Mouse (Mus musculus): ENCODE measurements around the gene Slc38a9. TPM values are rescaled to one million over a fixed set of nuclear protein-coding genes. Genes with fewer than 3 reads are reported as not detected.
A peak's percentile ranks its signal among the peaks of the same experiment; 100 is the strongest.

The Slc38a9 gene
- polyA plus RNA-seq, 2 experiments, result 9.2 to 10.9 TPM

- Histone ChIP-seq H3K9me3 (ENCODE audit: control insufficient read depth, low read length) (no peaks in the 10 kb centered on the region), H3K9ac (replicated peaks) (peak overlapping the region; percentile 69), H3K27ac (peak overlapping the region; percentile 99), H3K27me3 (ENCODE audit: control insufficient read depth, insufficient read depth, low read length) (no peaks in the 10 kb centered on the region), H3K4me2 (ENCODE audit: low read depth) (peak overlapping the region; percentile 69), H3K4me1 (replicated peaks; ENCODE audit: control insufficient read depth in 2 of 2, insufficient read depth in 2 of 2, low read length in 1 of 2) (peaks cover 72 to 78% of the 10 kb centered on the region in 2 experiments), H3K36me3 (replicated peaks; ENCODE audit: control insufficient read depth, insufficient read depth, low read depth) (no peaks in the 10 kb centered on the region), H3K4me3 (ENCODE audit: insufficient read depth in 1 of 2, low read depth in 2 of 2, low read length in 2 of 2) (peak overlapping the region; percentile 10 to 21)
- TF ChIP-seq CTCF (IDR thresholded peaks at IDR 0.05; ENCODE audit: low read depth), result no peak
- TF ChIP-seq EP300 (IDR thresholded peaks at IDR 0.05; ENCODE audit: low read depth), result peak; percentile 96
- 56% methylated on average over 5 of the region's 5 CpGs for whole genome bisulfite sequencing (ENCODE audit: insufficient replicate concordance)
- DNase-seq (ENCODE audit: low read depth in 3 of 3, low spot score in 3 of 3), result peak; percentile 82 to 91 (median 86)
- peak; percentile 92 for ATAC-seq (ENCODE audit: insufficient read depth)
Observed at GRCm38 (mm10) chr13:112745936-112746694, 85.6 kb downstream of the Slc38a9 start.

DNA sequence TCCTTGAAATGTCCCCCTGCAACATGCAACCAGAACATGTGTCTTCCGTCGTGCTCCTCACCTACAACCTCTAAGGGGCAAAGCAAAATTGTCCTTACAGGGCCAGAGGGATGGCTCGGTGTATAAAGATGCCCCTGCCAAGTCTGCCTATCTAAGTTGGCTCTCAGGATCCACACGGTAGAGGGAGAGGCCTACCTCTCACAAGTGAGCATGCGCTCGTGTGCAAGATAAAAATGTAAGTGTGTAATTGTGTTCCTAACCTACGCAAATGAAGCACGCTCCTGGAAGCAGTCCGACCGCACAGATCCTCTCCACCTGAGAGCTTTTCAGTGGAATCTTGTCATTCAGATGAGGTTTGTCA lies 86.1 kb downstream of the Slc38a9 start:
- Histone ChIP-seq H3K27ac (peak overlapping the region; percentile 99), H3K4me1 (replicated peaks; ENCODE audit: control insufficient read depth in 2 of 2, insufficient read depth in 2 of 2, low read length in 1 of 2) (peaks cover 77 to 82% of the 10 kb centered on the region in 2 experiments), H3K4me2 (ENCODE audit: low read depth) (peak overlapping the region; percentile 69), H3K36me3 (replicated peaks; ENCODE audit: control insufficient read depth, insufficient read depth, low read depth) (no peaks in the 10 kb centered on the region), H3K27me3 (ENCODE audit: control insufficient read depth, insufficient read depth, low read length) (no peaks in the 10 kb centered on the region), H3K4me3 (ENCODE audit: insufficient read depth in 1 of 2, low read depth in 2 of 2, low read length in 2 of 2) (no peak overlapping the region; a peak in 1 of 4 replicates), H3K9me3 (ENCODE audit: control insufficient read depth, low read length) (no peaks in the 10 kb centered on the region), H3K9ac (replicated peaks) (peak overlapping the region; percentile 77)
- no peak for TF ChIP-seq EP300 (IDR thresholded peaks at IDR 0.05; ENCODE audit: low read depth)
- TF ChIP-seq CTCF (IDR thresholded peaks at IDR 0.05; ENCODE audit: low read depth), result no peak
- DNase-seq (ENCODE audit: low read depth in 3 of 3, low spot score in 3 of 3) (no peak), ATAC-seq (ENCODE audit: insufficient read depth) (no peak)
- 73% methylated on average over 10 of the region's 10 CpGs for WGBS (ENCODE audit: insufficient replicate concordance)

DNA sequence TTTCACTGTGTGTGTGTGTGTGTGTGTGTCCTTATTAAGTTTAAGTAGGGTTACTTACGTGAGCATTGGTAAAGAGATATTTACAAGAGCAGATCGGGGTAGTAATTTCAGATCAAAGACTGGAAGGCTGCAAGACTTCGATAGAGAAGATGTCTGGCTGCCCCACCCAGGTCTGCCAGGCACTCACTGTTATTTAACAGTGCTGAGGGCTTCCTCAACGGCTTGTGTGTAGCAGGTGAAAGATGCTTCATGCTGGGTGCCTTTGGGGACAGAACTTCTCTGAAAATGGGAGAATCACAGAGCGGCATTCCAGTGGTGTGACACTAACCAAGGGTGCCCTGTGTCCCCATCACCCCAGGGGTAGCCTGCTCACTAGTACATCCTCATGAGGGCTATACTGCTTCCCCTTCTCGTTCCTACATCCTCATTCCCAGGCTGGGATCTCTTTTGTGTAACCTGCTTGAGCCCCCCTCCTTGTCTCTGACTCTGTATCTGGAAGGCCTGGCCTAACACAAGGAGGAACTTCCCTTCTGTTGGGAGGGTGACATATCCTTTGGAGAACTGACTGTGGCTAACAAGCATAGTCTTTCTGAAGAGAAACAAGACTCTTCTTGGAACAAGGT lies 87.4 kb downstream of the Slc38a9 start:
- whole genome bisulfite sequencing (ENCODE audit: insufficient replicate concordance), result 22% methylated on average over 6 of the region's 6 CpGs
- peak; percentile 74 for ATAC-seq (ENCODE audit: insufficient read depth)
- no peaks in the 10 kb centered on the region for H3K27me3 ChIP-seq (ENCODE audit: control insufficient read depth, insufficient read depth, low read length)
- DNase-seq (ENCODE audit: low read depth in 3 of 3, low spot score in 3 of 3), result peak; percentile 72 to 81 (median 76)
- peaks cover 82 to 85% of the 10 kb centered on the region in 2 experiments for H3K4me1 ChIP-seq (replicated peaks; ENCODE audit: control insufficient read depth in 2 of 2, insufficient read depth in 2 of 2, low read length in 1 of 2)
- H3K4me3 ChIP-seq (ENCODE audit: insufficient read depth in 1 of 2, low read depth in 2 of 2, low read length in 2 of 2), result peak overlapping the region in 1 of 2 experiments; percentile 17; a peak in 1 of 4 replicates
- H3K27ac ChIP-seq, result peak overlapping the region; percentile 99
- H3K9ac ChIP-seq (replicated peaks), result peak overlapping the region; percentile 77
- TF ChIP-seq CTCF (IDR thresholded peaks at IDR 0.05; ENCODE audit: low read depth) (no peak), EP300 (IDR thresholded peaks at IDR 0.05; ENCODE audit: low read depth) (peak; percentile 85)
- peak overlapping the region; percentile 69 for H3K4me2 ChIP-seq (ENCODE audit: low read depth)
- no peaks in the 10 kb centered on the region for H3K9me3 ChIP-seq (ENCODE audit: control insufficient read depth, low read length)
- H3K36me3 ChIP-seq (replicated peaks; ENCODE audit: control insufficient read depth, insufficient read depth, low read depth), result no peaks in the 10 kb centered on the region

- Histone ChIP-seq H3K9me3 (ENCODE audit: control insufficient read depth, low read length) (no peaks in the 10 kb centered on the region), H3K27ac (peak overlapping the region; percentile 99), H3K4me1 (replicated peaks; ENCODE audit: control insufficient read depth in 2 of 2, insufficient read depth in 2 of 2, low read length in 1 of 2) (peaks cover 76 to 82% of the 10 kb centered on the region in 2 experiments), H3K9ac (replicated peaks) (peak overlapping the region; percentile 77; the same call in 1 of the 2 replicates), H3K36me3 (replicated peaks; ENCODE audit: control insufficient read depth, insufficient read depth, low read depth) (no peaks in the 10 kb centered on the region), H3K27me3 (ENCODE audit: control insufficient read depth, insufficient read depth, low read length) (no peaks in the 10 kb centered on the region), H3K4me2 (ENCODE audit: low read depth) (peak overlapping the region; percentile 69), H3K4me3 (ENCODE audit: insufficient read depth in 1 of 2, low read depth in 2 of 2, low read length in 2 of 2) (no peak overlapping the region)
- 62% methylated on average over 11 of the region's 11 CpGs for WGBS (ENCODE audit: insufficient replicate concordance)
- no peak for ATAC-seq (ENCODE audit: insufficient read depth)
- TF ChIP-seq CTCF (IDR thresholded peaks at IDR 0.05; ENCODE audit: low read depth) (0 out of 2 replicates have a peak, but pooled peaks have one; percentile 9), EP300 (IDR thresholded peaks at IDR 0.05; ENCODE audit: low read depth) (no peak)
- no peak for DNase-seq (ENCODE audit: low read depth in 3 of 3, low spot score in 3 of 3)
Observed at GRCm38 (mm10) chr13:112748808-112749510, 88.4 kb downstream of the Slc38a9 start.

Data from liver, embryonic 14.5 days (tissue).